Mouse (Mus musculus): Measurements from ENCODE around the gene Dnah14. TPM values are rescaled to one million over a fixed set of nuclear protein-coding genes. Genes with fewer than 3 reads are reported as not detected.

The Dnah14 gene
- total and polyA plus RNA-seq, 3 experiments: 0.03 to 0.98 (median 0.74) TPM

DNA sequence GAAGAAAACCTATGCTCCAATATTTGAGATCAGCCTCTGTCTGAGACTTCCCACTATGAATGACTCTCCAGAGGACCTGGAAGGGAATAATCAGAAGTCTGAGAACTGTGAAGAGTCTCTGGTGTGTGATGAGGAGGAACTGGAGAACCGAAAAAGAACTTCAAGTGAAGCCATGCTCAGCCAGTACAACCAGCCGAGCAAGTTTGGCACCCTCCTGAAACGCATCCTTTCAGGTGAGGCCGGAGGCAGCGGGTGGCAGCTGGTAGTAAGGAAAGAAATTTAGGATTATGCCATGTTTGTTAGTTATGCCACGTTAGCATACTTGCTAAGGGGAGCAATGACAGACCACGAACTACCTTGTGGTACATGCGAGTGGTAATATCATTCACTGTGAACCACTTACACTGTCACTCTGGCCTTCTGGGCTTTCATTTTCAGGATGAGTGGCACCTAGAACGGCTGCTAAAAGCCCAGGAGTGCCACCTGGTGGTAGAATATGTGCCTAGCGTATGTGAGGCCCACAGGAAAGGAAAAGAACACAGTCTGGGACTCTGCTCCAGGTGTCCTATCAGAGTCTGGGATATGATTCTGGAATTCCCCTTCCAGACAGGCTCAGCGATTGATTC, 39.6 kb downstream of the Dnah14 start (continued):
- TF ChIP-seq CHD1 (IDR thresholded peaks at IDR 0.05; ENCODE audit: low read depth, low read length) (no peak), ZKSCAN1 (IDR thresholded peaks at IDR 0.05; ENCODE audit: borderline replicate concordance, low read depth, low read length) (no peak), MXI1 (IDR thresholded peaks at IDR 0.05; ENCODE audit: low read depth, low read length) (no peak), UBTF (IDR thresholded peaks at IDR 0.05; ENCODE audit: low read depth, low read length) (no peak), MAFK (IDR thresholded peaks at IDR 0.05; ENCODE audit: insufficient replicate concordance, low read length) (no peak), POLR2AphosphoS2 (IDR thresholded peaks at IDR 0.05; ENCODE audit: low read depth, low read length) (no peak), ELF1 (IDR thresholded peaks at IDR 0.05; ENCODE audit: low read depth, low read length) (no peak), TCF12 (IDR thresholded peaks at IDR 0.05; ENCODE audit: low read depth, low read length) (0 out of 2 replicates have a peak, but pooled peaks have one; percentile 42), NRF1 (IDR thresholded peaks at IDR 0.05; ENCODE audit: low read depth, low read length) (no peak), TBP (conservative IDR thresholded peaks at IDR 0.05; ENCODE audit: low read depth, low read length) (0 out of 2 replicates have a peak, but pooled peaks have one; percentile 41), E2F4 (IDR thresholded peaks at IDR 0.05; ENCODE audit: insufficient replicate concordance, low read depth, low read length) (no peak), CTCF (conservative IDR thresholded peaks at IDR 0.05 in 1 of 2, IDR thresholded peaks at IDR 0.05 in 1 of 2; ENCODE audit: low read depth in 2 of 2, low read length in 2 of 2) (peak; percentile 77 to 95), RCOR1 (conservative IDR thresholded peaks at IDR 0.05; ENCODE audit: low read depth, low read length) (no peak), JUN (IDR thresholded peaks at IDR 0.05; ENCODE audit: insufficient read depth, low read depth, low read length) (peak; percentile 43; the same call in 1 of the 2 replicates), MEF2A (IDR thresholded peaks at IDR 0.05; ENCODE audit: borderline replicate concordance, low read depth, low read length) (peak; percentile 41; the same call in 1 of the 2 replicates), RAD21 (IDR thresholded peaks at IDR 0.05; ENCODE audit: low read depth, low read length) (peak; percentile 92), USF1 (IDR thresholded peaks at IDR 0.05; ENCODE audit: low read depth, low read length) (no peak), PAX5 (IDR thresholded peaks at IDR 0.05; ENCODE audit: low read length) (no peak), HCFC1 (IDR thresholded peaks at IDR 0.05; ENCODE audit: low read depth, low read length) (0 out of 2 replicates have a peak, but pooled peaks have one; percentile 22)

GRCm38 (mm10) chr1:181617332-181617731, 41.0 kb downstream of the Dnah14 start:
- Histone ChIP-seq H3K27me3 (replicated peaks) (no peaks in the 10 kb centered on the region), H3K9ac (ENCODE audit: insufficient read depth, low read depth) (no peak overlapping the region), H3K79me2 (replicated peaks; ENCODE audit: control insufficient read depth, extremely low read depth, insufficient read depth, poor library complexity, severe bottlenecking) (no peaks in the 10 kb centered on the region), H3K36me3 (replicated peaks in 1 of 2; ENCODE audit: control insufficient read depth in 1 of 2, insufficient read depth in 1 of 2, low read length in 1 of 2) (no peaks in the 10 kb centered on the region), H3K27ac (ENCODE audit: insufficient read depth, low read depth) (no peak overlapping the region), H3K4me2 (ENCODE audit: insufficient read depth, low read depth, poor library complexity, severe bottlenecking) (no peak overlapping the region), H3K4me3 (replicated peaks in 1 of 3; ENCODE audit: low read depth in 2 of 3, low read length in 2 of 3, poor library complexity in 1 of 3) (no peak overlapping the region), H3K4me1 (ENCODE audit: control insufficient read depth in 1 of 2, insufficient read depth in 2 of 2) (peaks cover 0 to 15% of the 10 kb centered on the region in 2 experiments; a peak in 2 of 4 replicates), H3K9me3 (replicated peaks; ENCODE audit: low read length) (no peaks in the 10 kb centered on the region)
- DNase-seq (ENCODE audit: extremely low read depth): peak; percentile 34
- peak; percentile 9 for TF ChIP-seq RAD21 (IDR thresholded peaks at IDR 0.05; ENCODE audit: low read depth, low read length)
- no peak for TF ChIP-seq EP300 (IDR thresholded peaks at IDR 0.05; ENCODE audit: low read length)
- TF ChIP-seq SMC3 (IDR thresholded peaks at IDR 0.05; ENCODE audit: low read depth, low read length): peak; percentile 39
- TF ChIP-seq CTCF (conservative IDR thresholded peaks at IDR 0.05 in 1 of 2, IDR thresholded peaks at IDR 0.05 in 1 of 2; ENCODE audit: low read depth in 2 of 2, low read length in 2 of 2): peak; percentile 64 to 70
- dilution Hi-C loops (cut with MboI; ENCODE audit: extremely low pct_ligation_motif_present, extremely low pct_unique_long_range_greater_than_20kb, low sequenced_read_pairs): no loop called here
- in situ Hi-C loops (cut with MboI; ENCODE audit: low pct_ligation_motif_present, low pct_unique_long_range_greater_than_20kb, low sequenced_read_pairs): no loop called here

All from CH12.LX (cell line).